Mouse (Mus musculus) midbrain, embryonic 14.5 days (tissue): Measurements from ENCODE around the gene BC049730. TPM values are rescaled to one million over a fixed set of nuclear protein-coding genes. Genes with fewer than 3 reads are reported as not detected.
A peak's percentile ranks its signal among the peaks of the same experiment; 100 is the strongest.
"Not testable (repeated sequence)": the region's sequence is repeated elsewhere in the genome, so short reads cannot be mapped to it uniquely, and the experiment has no call there.

Experiments used
- ATAC-seq: fragments of 200-750 bp; cut with Nextera tagmentation; 2 replicates; pipeline ENCODE4 v1.8.0; 2017; ENCODE audit warnings: moderate number of reproducible peaks, moderate library complexity; ENCODE audit not compliant: low FRiP score, low TSS enrichment
- DNase-seq: peaks from one replicate; pipeline ENCODE4 v3.0.0-alpha.2; 2015
- H3K27ac ChIP-seq: fragments of 300-500 bp; sonication (generic); replicated peaks from 2 replicates; pipeline ENCODE4 v1.5.1; 2014; ENCODE audit warnings: mild to moderate bottlenecking, low read depth, low read length, moderate library complexity
- H3K27me3 ChIP-seq: fragments of 300-500 bp; sonication (generic); 2 replicates; pipeline ENCODE4 v1.6.1; 2014; ENCODE audit warnings: low read length, control low read depth, mixed read lengths; ENCODE audit not compliant: control insufficient read depth, insufficient read depth
- H3K36me3 ChIP-seq: fragments of 300-500 bp; sonication (generic); 2 replicates; pipeline ENCODE4 v1.6.1; 2014; ENCODE audit warnings: low read length, control low read depth; ENCODE audit not compliant: control insufficient read depth, insufficient read depth
- H3K4me1 ChIP-seq: fragments of 300-500 bp; sonication (generic); 2 replicates; pipeline ENCODE4 v1.6.1; 2014; ENCODE audit warnings: mild to moderate bottlenecking, antibody characterized with exemption, low read length, control low read depth; ENCODE audit not compliant: control insufficient read depth, insufficient read depth
- H3K4me2 ChIP-seq: fragments of 300-500 bp; sonication (generic); 2 replicates; pipeline ENCODE4 v1.6.1; 2014; ENCODE audit warnings: mild to moderate bottlenecking, low read length, moderate library complexity
- H3K4me3 ChIP-seq: fragments of 300-500 bp; sonication (generic); replicated peaks from 2 replicates; pipeline ENCODE4 v1.5.1; 2014; ENCODE audit warnings: low read depth, low read length
- H3K9ac ChIP-seq: fragments of 300-500 bp; sonication (generic); replicated peaks from 2 replicates; pipeline ENCODE4 v1.6.1; 2014; ENCODE audit warnings: mild to moderate bottlenecking, low read length, moderate library complexity
- H3K9me3 ChIP-seq: fragments of 300-500 bp; sonication (generic); 2 replicates; pipeline ENCODE4 v1.6.1; 2016; ENCODE audit warnings: low read length, control low read depth, mixed read lengths; ENCODE audit not compliant: control insufficient read depth
- WGBS: fragments of 180-500 bp; shearing (Covaris S2); extraction: QIAGEN DNeasy Blood & Tissue Kit; methylation state at CpG from one replicate; pipeline ENCODE4 v1.1.7; 2014; 5-methylcytosine and 5-hydroxymethylcytosine counted together
- polyA plus RNA-seq: library from polyadenylated mRNA; unstranded; fragments of >200 nt; fragmentation: Nextera tagmentation; extraction: Ambion mirVana; gene quantifications from 2 replicates; pipeline ENCODE4 v1.2.1, GENCODE M21; 2014

Gene BC049730
- polyA plus RNA-seq, 1 experiment from 2014 or later: not detected

- not testable (repeated sequence) for H3K4me2 ChIP-seq, H3K27ac ChIP-seq, H3K4me3 ChIP-seq, H3K36me3 ChIP-seq, ATAC-seq, H3K9me3 ChIP-seq, H3K9ac ChIP-seq, DNase-seq, H3K27me3 ChIP-seq, H3K4me1 ChIP-seq
- WGBS: 81% methylated on average over 7 of the region's 7 CpGs
Measured at GRCm38 (mm10) chr7:24684121-24684520, 24.9 kb upstream of the BC049730 start.

GRCm38 (mm10) chr7:24687519-24687918, 21.5 kb upstream of the BC049730 start:
- not testable (repeated sequence) for H3K4me2 ChIP-seq, H3K36me3 ChIP-seq, H3K9me3 ChIP-seq, ATAC-seq, H3K27me3 ChIP-seq, H3K4me1 ChIP-seq, DNase-seq, H3K4me3 ChIP-seq, H3K9ac ChIP-seq, H3K27ac ChIP-seq
- WGBS: 92% methylated on average over 10 of the region's 10 CpGs

DNA sequence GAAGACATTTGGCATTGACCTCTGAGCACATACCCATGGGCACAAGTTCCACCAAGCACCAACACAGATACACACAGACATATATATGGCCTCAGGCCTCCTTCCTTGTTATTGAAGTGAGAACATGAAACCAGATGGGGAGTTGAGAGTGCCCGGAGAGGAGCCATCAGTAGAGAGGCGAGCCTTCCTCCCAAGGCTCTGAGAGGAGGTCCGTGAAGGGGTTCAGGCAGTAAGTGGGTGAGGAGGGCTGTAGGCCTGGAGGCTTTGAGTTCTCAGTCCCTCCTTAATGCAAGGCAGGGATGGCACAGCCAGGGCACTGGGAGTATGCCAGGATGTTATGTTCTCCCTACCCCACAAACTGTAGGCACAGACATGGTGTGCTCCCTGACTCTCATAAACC, 16.3 kb upstream of the BC049730 start:
- not testable (repeated sequence) for ATAC-seq, H3K4me1 ChIP-seq, DNase-seq, H3K4me2 ChIP-seq, H3K9ac ChIP-seq, H3K36me3 ChIP-seq, H3K4me3 ChIP-seq, H3K27ac ChIP-seq, H3K9me3 ChIP-seq, H3K27me3 ChIP-seq
- WGBS: 88% methylated on average over 3 of the region's 3 CpGs

- H3K9me3 ChIP-seq, H3K9ac ChIP-seq, H3K4me2 ChIP-seq, DNase-seq, H3K4me1 ChIP-seq, H3K36me3 ChIP-seq, H3K4me3 ChIP-seq, H3K27me3 ChIP-seq, H3K27ac ChIP-seq, ATAC-seq: not testable (repeated sequence)
- 97% methylated on average over 4 of the region's 4 CpGs for WGBS
Measured at GRCm38 (mm10) chr7:24697891-24698290, 11.2 kb upstream of the BC049730 start.

DNA sequence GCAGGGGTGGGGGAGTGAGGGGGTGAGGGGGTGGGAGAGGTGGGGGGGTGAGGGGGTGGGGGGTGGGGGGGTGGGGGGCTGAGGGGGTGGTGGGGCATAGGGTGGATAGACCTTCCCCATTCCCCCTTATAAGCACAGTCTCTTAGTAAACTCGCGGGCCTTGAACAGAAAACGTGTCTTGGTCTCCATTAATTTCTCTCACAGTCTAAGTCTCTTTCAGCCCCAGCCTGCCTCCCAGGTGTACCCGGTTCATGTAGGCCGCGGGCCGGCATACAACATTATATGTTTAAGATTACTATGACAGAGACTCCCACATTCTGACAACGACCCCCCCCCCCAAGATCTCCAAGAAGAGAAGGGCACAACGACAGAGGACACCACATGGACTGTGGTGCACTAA, 6.2 kb upstream of the BC049730 start:
- H3K4me2 ChIP-seq, H3K27me3 ChIP-seq, ATAC-seq, H3K4me3 ChIP-seq, DNase-seq, H3K9me3 ChIP-seq, H3K9ac ChIP-seq, H3K27ac ChIP-seq, H3K4me1 ChIP-seq, H3K36me3 ChIP-seq: not testable (repeated sequence)
- WGBS: 85% methylated on average over 9 of the region's 9 CpGs

GRCm38 (mm10) chr7:24715039-24715438, 6.0 kb downstream of the BC049730 start:
- Histone ChIP-seq H3K9ac (no peak overlapping the region), H3K4me3 (no peak overlapping the region), H3K27ac (no peak overlapping the region), H3K4me1 (no peaks in the 10 kb centered on the region), H3K9me3 (no peaks in the 10 kb centered on the region), H3K4me2 (no peak overlapping the region), H3K36me3 (no peaks in the 10 kb centered on the region), H3K27me3 (no peaks in the 10 kb centered on the region)
- no peak for ATAC-seq
- no peak for DNase-seq
- 81% methylated on average over 6 of the region's 6 CpGs for WGBS

GRCm38 (mm10) chr7:24726808-24727207, 17.8 kb downstream of the BC049730 start, which contains the start of gene Gm4763:
TSS of gene Gm4763 (minus strand) at chr7:24726908.
- H3K36me3 ChIP-seq, ATAC-seq, H3K4me3 ChIP-seq, H3K27ac ChIP-seq, H3K4me1 ChIP-seq, H3K27me3 ChIP-seq, H3K9ac ChIP-seq, DNase-seq, H3K4me2 ChIP-seq, H3K9me3 ChIP-seq: not testable (repeated sequence)
- WGBS: 93% methylated on average over 11 of the region's 11 CpGs

DNA sequence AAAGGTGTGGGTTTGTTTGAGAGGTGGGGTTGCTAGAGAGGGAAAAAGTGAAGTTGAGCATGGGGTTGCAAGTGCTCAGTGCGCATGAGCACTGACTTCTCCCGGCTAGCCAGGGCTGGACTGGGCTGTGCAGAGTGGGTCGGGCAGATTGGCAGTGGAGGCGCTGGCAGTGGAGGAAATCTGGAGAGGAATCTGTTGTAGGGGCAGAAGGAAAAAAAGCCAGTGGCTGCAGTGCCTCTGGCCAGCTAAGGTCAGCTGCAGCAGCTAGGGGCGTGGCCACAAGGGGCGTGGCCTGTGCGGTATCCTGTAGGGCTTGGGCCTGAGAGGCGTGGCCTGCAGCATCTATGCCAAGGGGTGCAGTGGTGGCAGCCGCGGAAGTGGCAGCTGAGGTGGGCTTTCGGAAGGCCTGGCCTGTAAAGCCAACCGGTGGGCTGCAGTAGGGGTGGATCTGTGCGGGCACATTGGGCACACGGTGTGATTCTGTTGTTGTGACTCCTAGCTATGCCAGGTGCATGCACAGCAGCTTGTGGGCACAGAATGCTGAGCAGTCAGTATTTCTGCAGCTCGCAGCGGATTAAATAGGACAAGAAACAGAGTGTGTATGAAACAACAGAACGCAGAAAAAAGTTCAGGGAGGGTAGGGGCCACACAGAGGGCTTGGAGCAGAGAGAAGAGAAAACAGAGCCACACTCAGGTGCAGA, 27.1 kb downstream of the BC049730 start:
- Histone ChIP-seq H3K36me3 (no peaks in the 10 kb centered on the region), H3K4me3 (peak overlapping the region; percentile 17; the same call in 1 of the 2 replicates), H3K9ac (0 out of 2 replicates have a peak overlapping the region, but pooled peaks have one; percentile 20), H3K4me2 (peak overlapping the region; percentile 44), H3K27ac (no peak overlapping the region), H3K27me3 (no peaks in the 10 kb centered on the region), H3K4me1 (0 out of 2 replicates have a peak, but pooled peaks cover 3% of the 10 kb centered on the region), H3K9me3 (no peaks in the 10 kb centered on the region)
- WGBS: 20% methylated on average over 17 of the region's 17 CpGs
- peak; percentile 52 for DNase-seq
- ATAC-seq: no peak

- no peaks in the 10 kb centered on the region for H3K9me3 ChIP-seq
- 0 out of 2 replicates have a peak, but pooled peaks cover 3% of the 10 kb centered on the region for H3K4me1 ChIP-seq
- H3K36me3 ChIP-seq: no peaks in the 10 kb centered on the region
- no peak overlapping the region for H3K4me3 ChIP-seq
- DNase-seq: peak; percentile 13
- H3K4me2 ChIP-seq: no peak overlapping the region
- WGBS: 39% methylated on average over 4 of the region's 4 CpGs
- no peak for ATAC-seq
- no peaks in the 10 kb centered on the region for H3K27me3 ChIP-seq
- H3K27ac ChIP-seq: no peak overlapping the region
- no peak overlapping the region for H3K9ac ChIP-seq
Measured at GRCm38 (mm10) chr7:24750695-24751094, 41.7 kb downstream of the BC049730 start.
